Mouse (Mus musculus): ENCODE measurements around the gene Sema7a.

GRCm38 (mm10) chr9:57959886-57960866, 20.3 kb downstream of the Sema7a start:
- TF ChIP-seq CTCF (IDR thresholded peaks at IDR 0.05; ENCODE audit: low read depth, low read length) (no peak), POLR2A (IDR thresholded peaks at IDR 0.05; ENCODE audit: extremely low read depth, insufficient read depth, low read length) (no peak)

Measured in liver, adult 2 months (tissue).